28 mouse cellular contexts compared by ENCODE assay signal in the genomic region with DNA sequence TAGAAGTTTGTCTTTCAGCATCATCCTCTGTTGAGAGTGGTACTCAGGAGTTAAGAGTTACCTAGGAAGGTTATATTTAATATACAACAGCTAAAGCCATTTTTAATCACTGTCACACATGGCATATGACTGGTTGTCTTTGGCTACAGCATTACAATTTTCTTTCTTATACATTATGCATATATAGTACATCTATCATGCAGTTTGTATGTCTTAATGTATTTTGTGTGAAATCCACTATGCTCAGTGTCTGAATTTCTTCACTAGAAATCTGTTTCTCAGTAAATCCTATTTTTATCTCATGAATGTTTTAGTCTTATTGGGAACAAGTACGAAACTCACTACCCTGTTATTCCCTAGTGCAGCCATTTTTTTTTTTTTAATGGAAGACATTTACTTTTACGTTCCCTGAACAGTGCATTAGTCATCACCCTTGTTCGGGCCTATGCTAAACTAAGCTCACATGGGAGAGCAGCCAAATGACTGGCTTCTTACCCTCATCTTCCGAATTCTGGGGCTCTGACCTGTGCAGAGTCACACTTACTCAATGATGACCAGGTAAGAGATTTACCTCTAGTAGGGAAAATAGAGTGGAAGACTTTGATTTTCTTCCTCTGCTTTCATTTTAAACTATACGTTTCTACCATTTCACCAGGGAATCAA.
A peak's percentile ranks its signal among the peaks of the same experiment; 100 is the strongest.
DNase-seq lines count a peak whose midpoint lies in the region; ATAC-seq and TF ChIP-seq lines count a peak whose summit lies in the region.
"Had no signal": no experiment of that assay in that cellular context is flagged by ENCODE, and none has a peak within 500 bp of the region (broad histone marks: within the 10 kb centered on the region; RNA-seq: fewer than 3 reads in every experiment).

No protein-coding gene starts in this region.

- no peaks in the 10 kb centered on the region for H3K36me3 ChIP-seq in forebrain, postnatal 0 days (ENCODE audit: insufficient read depth)
- no peaks in the 10 kb centered on the region for H3K36me3 ChIP-seq in forebrain, embryonic 10.5 days (replicated peaks)
- no peaks in the 10 kb centered on the region for H3K36me3 ChIP-seq in midbrain, embryonic 15.5 days (replicated peaks)
- H3K36me3 ChIP-seq: embryonic facial prominence, embryonic 12.5 days; embryonic facial prominence, embryonic 15.5 days; heart, embryonic 12.5 days; heart, embryonic 15.5 days; hindbrain, embryonic 10.5 days; hindbrain, embryonic 13.5 days; intestine, embryonic 15.5 days had no signal

- H3K27me3 ChIP-seq in forebrain, postnatal 0 days (ENCODE audit: insufficient read depth, low read length) = no peaks in the 10 kb centered on the region
- no peaks in the 10 kb centered on the region for H3K27me3 ChIP-seq in forebrain, embryonic 10.5 days (ENCODE audit: poor library complexity, severe bottlenecking)
- no peaks in the 10 kb centered on the region for H3K27me3 ChIP-seq in midbrain, embryonic 15.5 days (replicated peaks)
- H3K27me3 ChIP-seq: embryonic facial prominence, embryonic 12.5 days; embryonic facial prominence, embryonic 15.5 days; heart, embryonic 12.5 days; heart, embryonic 15.5 days; hindbrain, embryonic 13.5 days; intestine, embryonic 15.5 days had no signal

- no peak overlapping the region for H3K4me2 ChIP-seq in forebrain, postnatal 0 days (ENCODE audit: low read depth)
- no peak overlapping the region for H3K4me2 ChIP-seq in midbrain, embryonic 15.5 days
- H3K4me2 ChIP-seq: embryonic facial prominence, embryonic 12.5 days; embryonic facial prominence, embryonic 15.5 days; heart, embryonic 12.5 days; heart, embryonic 15.5 days; hindbrain, embryonic 13.5 days; intestine, embryonic 15.5 days had no signal

- DNase-seq in forebrain, postnatal 0 days = no peak
- DNase-seq in forebrain, embryonic 10.5 days (ENCODE audit: extremely low spot score, low spot score) = no peak
- peak; percentile 70 for DNase-seq in NIH3T3 (ENCODE audit: low read depth)
- no peak for DNase-seq in lung, adult 18-20 months
- DNase-seq: adrenal gland, postnatal 10 days; adrenal gland, postnatal 36 days; cerebellum, adult 11 months; cerebellum, adult 2 months; cerebellum, adult 9-11 months; cerebellum, postnatal 25 days; gastrocnemius, adult 2 months; gastrocnemius, postnatal 14 days; heart, adult 18-20 months; heart, postnatal 10 days; heart, postnatal 36 days; kidney, adult 11 months had no signal

- peak overlapping the region; percentile 45 for H3K27ac ChIP-seq in forebrain, postnatal 0 days (ENCODE audit: low read depth, low read length)
- no peak overlapping the region for H3K27ac ChIP-seq in forebrain, embryonic 10.5 days
- peak overlapping the region; percentile 32; the same call in 1 of the 2 replicates for H3K27ac ChIP-seq in embryonic fibroblast, embryonic 13.5 days (ENCODE audit: insufficient read depth, low read length)
- H3K27ac ChIP-seq in midbrain, embryonic 15.5 days = no peak overlapping the region
- H3K27ac ChIP-seq: embryonic facial prominence, embryonic 12.5 days; embryonic facial prominence, embryonic 15.5 days; gastrocnemius, adult 2 months; heart, embryonic 15.5 days; hindbrain, embryonic 10.5 days; hindbrain, embryonic 13.5 days; intestine, embryonic 15.5 days had no signal

- no peak for TF ChIP-seq POLR2A in embryonic fibroblast, embryonic 13.5 days (IDR thresholded peaks at IDR 0.05; ENCODE audit: low read depth, low read length)

- no peaks in the 10 kb centered on the region for H3K9me3 ChIP-seq in forebrain, postnatal 0 days (ENCODE audit: low read length)
- H3K9me3 ChIP-seq in forebrain, embryonic 10.5 days = no peaks in the 10 kb centered on the region
- no peaks in the 10 kb centered on the region for H3K9me3 ChIP-seq in midbrain, embryonic 15.5 days
- H3K9me3 ChIP-seq: embryonic facial prominence, embryonic 12.5 days; embryonic facial prominence, embryonic 15.5 days; heart, embryonic 12.5 days; heart, embryonic 15.5 days; hindbrain, embryonic 10.5 days; hindbrain, embryonic 13.5 days; intestine, embryonic 15.5 days had no signal

- ATAC-seq in forebrain, postnatal 0 days = peak; percentile 83
- ATAC-seq in midbrain, embryonic 15.5 days (replicated peaks) = no peak
- ATAC-seq: hindbrain, embryonic 16.5 days; intestine, embryonic 15.5 days; Patski had no signal

- H3K9ac ChIP-seq in forebrain, postnatal 0 days = no peak overlapping the region
- no peak overlapping the region for H3K9ac ChIP-seq in midbrain, embryonic 15.5 days
- H3K9ac ChIP-seq: embryonic facial prominence, embryonic 12.5 days; embryonic facial prominence, embryonic 15.5 days; heart, embryonic 12.5 days; heart, embryonic 15.5 days; hindbrain, embryonic 13.5 days; intestine, embryonic 15.5 days had no signal

- no peak for TF ChIP-seq CTCF in forebrain, postnatal 0 days (IDR thresholded peaks at IDR 0.05; ENCODE audit: low read depth)
- TF ChIP-seq CTCF in embryonic fibroblast, embryonic 13.5 days (IDR thresholded peaks at IDR 0.05; ENCODE audit: borderline replicate concordance, insufficient read depth, low read length) = no peak

- H3K4me3 ChIP-seq in forebrain, postnatal 0 days (ENCODE audit: low read depth, low read length) = no peak overlapping the region
- H3K4me3 ChIP-seq in forebrain, embryonic 10.5 days = no peak overlapping the region
- no peak overlapping the region for H3K4me3 ChIP-seq in embryonic fibroblast, embryonic 13.5 days (ENCODE audit: insufficient read depth, low read length)
- H3K4me3 ChIP-seq in midbrain, embryonic 15.5 days = no peak overlapping the region
- H3K4me3 ChIP-seq: embryonic facial prominence, embryonic 12.5 days; embryonic facial prominence, embryonic 15.5 days; erythroblast, embryonic 14.5 days; gastrocnemius, adult 2 months; heart, embryonic 12.5 days; heart, embryonic 15.5 days; hindbrain, embryonic 10.5 days; hindbrain, embryonic 13.5 days; intestine, embryonic 15.5 days had no signal

- H3K4me1 ChIP-seq in forebrain, postnatal 0 days (ENCODE audit: insufficient read depth) = no peaks in the 10 kb centered on the region
- no peaks in the 10 kb centered on the region for H3K4me1 ChIP-seq in forebrain, embryonic 10.5 days
- peaks cover 2% of the 10 kb centered on the region for H3K4me1 ChIP-seq in embryonic fibroblast, embryonic 13.5 days (ENCODE audit: control insufficient read depth, insufficient read depth, low read length)
- no peaks in the 10 kb centered on the region for H3K4me1 ChIP-seq in midbrain, embryonic 15.5 days
- H3K4me1 ChIP-seq: embryonic facial prominence, embryonic 12.5 days; embryonic facial prominence, embryonic 15.5 days; heart, embryonic 12.5 days; heart, embryonic 15.5 days; hindbrain, embryonic 10.5 days; hindbrain, embryonic 13.5 days; intestine, embryonic 15.5 days had no signal

- 57% methylated on average over 5 of the region's 5 CpGs for WGBS in forebrain, postnatal 0 days
- 93% methylated on average over 5 of the region's 5 CpGs for WGBS in forebrain, embryonic 10.5 days
- WGBS in midbrain, embryonic 15.5 days = 80% methylated on average over 5 of the region's 5 CpGs

Comparison
In these comparisons a context has a peak if more than half of its experiments do, and no peak if none do; other contexts are left out.
1. H3K27ac ChIP-seq: peak in forebrain, postnatal 0 days (single experiment) and embryonic fibroblast, embryonic 13.5 days (single experiment); none in forebrain, embryonic 10.5 days (single experiment) and midbrain, embryonic 15.5 days (single experiment).